Mouse (Mus musculus) CD4-positive helper T cell, adult 2 months (primary cell): ENCODE data around the gene Grin3b.

Experiments
- DNase-seq: peaks from one replicate; pipeline ENCODE4 v3.0.0-alpha.2; 2012; ENCODE audit warnings: low read depth, missing footprints, low spot score

Grin3b gene

GRCm38 (mm10) chr10:79988506-79989271 is 18.2 kb downstream of the Grin3b start, which contains the start of gene Cnn2:
Gene Cnn2 (plus strand): TSS chr10:79988584.
- DNase-seq, result peak; percentile 73

GRCm38 (mm10) chr10:79989272-79989786 is 18.8 kb downstream of the Grin3b start:
- no peak for DNase-seq

GRCm38 (mm10) chr10:79989870-79990269 is 19.4 kb downstream of the Grin3b start:
- DNase-seq, result no peak

GRCm38 (mm10) chr10:79991099-79991498 is 20.6 kb downstream of the Grin3b start:
- peak; percentile 31 for DNase-seq

- peak; percentile 36 for DNase-seq
Observed at GRCm38 (mm10) chr10:79991548-79991947, 21.0 kb downstream of the Grin3b start.

GRCm38 (mm10) chr10:79994397-79995115 is 24.0 kb downstream of the Grin3b start:
- DNase-seq, result peak; percentile 73

GRCm38 (mm10) chr10:79995636-79996035 is 25.1 kb downstream of the Grin3b start:
- peak; percentile 61 for DNase-seq

GRCm38 (mm10) chr10:79996272-79997033 is 25.9 kb downstream of the Grin3b start, which contains the start of gene Abca7:
Gene Abca7 (plus strand): TSS chr10:79996494.
- DNase-seq, result peak; percentile 95

- DNase-seq, result peak; percentile 64
Observed at GRCm38 (mm10) chr10:79997034-79997760, 26.7 kb downstream of the Grin3b start.

- no peak for DNase-seq
Observed at GRCm38 (mm10) chr10:79997819-79998218, 27.3 kb downstream of the Grin3b start.

- no peak for DNase-seq
Observed at GRCm38 (mm10) chr10:80001945-80002344, 31.4 kb downstream of the Grin3b start.

- no peak for DNase-seq
Observed at GRCm38 (mm10) chr10:80002829-80003228, 32.3 kb downstream of the Grin3b start.

- no peak for DNase-seq
Observed at GRCm38 (mm10) chr10:80003374-80004232, 33.1 kb downstream of the Grin3b start.

- no peak for DNase-seq
Observed at GRCm38 (mm10) chr10:80004233-80004705, 33.8 kb downstream of the Grin3b start.

- no peak for DNase-seq
Observed at GRCm38 (mm10) chr10:80011740-80012139, 41.2 kb downstream of the Grin3b start.

- DNase-seq, result no peak
Observed at GRCm38 (mm10) chr10:80013609-80014008, 43.1 kb downstream of the Grin3b start.

GRCm38 (mm10) chr10:80014484-80015290 is 44.2 kb downstream of the Grin3b start:
- DNase-seq, result no peak

GRCm38 (mm10) chr10:80015583-80015982 is 45.1 kb downstream of the Grin3b start:
- DNase-seq, result no peak

- DNase-seq, result peak; percentile 93
Observed at GRCm38 (mm10) chr10:80016511-80016910, 46.0 kb downstream of the Grin3b start, which contains the start of gene Arhgap45. Gene Arhgap45 (plus strand): TSS chr10:80016653.
